Mouse (Mus musculus): ENCODE results near the gene Nupl1.
A peak's percentile ranks its signal among the peaks of the same experiment; 100 is the strongest.

DNA sequence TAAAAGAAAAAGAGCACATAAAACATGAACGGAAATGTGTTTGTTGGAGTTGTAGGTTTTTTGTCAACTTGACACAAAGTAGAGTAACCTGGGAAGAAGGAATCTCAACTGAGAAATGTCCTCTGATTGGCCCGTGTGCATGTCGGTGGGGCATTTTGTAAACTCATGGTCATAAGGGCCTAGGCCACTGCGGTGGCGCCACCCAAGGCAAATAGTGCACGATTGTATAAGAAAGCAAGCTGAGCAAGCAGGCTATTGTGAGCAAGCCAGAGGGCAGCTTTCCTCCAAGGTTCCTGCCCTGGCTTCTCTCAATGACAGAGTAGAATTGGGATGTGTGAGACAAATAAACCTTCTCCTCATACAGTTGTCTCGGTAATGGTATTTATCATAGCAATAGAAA, 42.1 kb downstream of the Nupl1 start:
- TF ChIP-seq CTCF (IDR thresholded peaks at IDR 0.05; ENCODE audit: low read depth) = peak; percentile 46
- TF ChIP-seq EP300 (optimal IDR thresholded peaks at IDR 0.05) = no peak

Data from stomach, postnatal 0 days (tissue).